Mouse (Mus musculus) megakaryocyte, adult 5-6 weeks (primary cell): ENCODE measurements around the gene Ppp1r37. TPM values are rescaled to one million over a fixed set of nuclear protein-coding genes. Genes with fewer than 3 reads are reported as not detected.

Experiments
- ATAC-seq: 2 replicates; pipeline ENCODE4 v1.8.0; 2016; ENCODE audit warnings: mild to moderate bottlenecking, inconsistent platforms; ENCODE audit not compliant: poor library complexity, severe bottlenecking
- total RNA-seq, 2 experiments: library from RNA; stranded (forward) in 1 of 2; stranded (reverse) in 1 of 2; fragments of 153-499, 151-499 nt in 1 of 2; fragments of 221-1000, 200-1000 nt in 1 of 2; gene quantifications; 2 replicates each; pipeline versions ENCODE4 v1.2.3 to v1.2.4; 2015 to 2017

Gene Ppp1r37
- total RNA-seq, 2 experiments from 2014 or later: 13.1 to 14.3 TPM

DNA sequence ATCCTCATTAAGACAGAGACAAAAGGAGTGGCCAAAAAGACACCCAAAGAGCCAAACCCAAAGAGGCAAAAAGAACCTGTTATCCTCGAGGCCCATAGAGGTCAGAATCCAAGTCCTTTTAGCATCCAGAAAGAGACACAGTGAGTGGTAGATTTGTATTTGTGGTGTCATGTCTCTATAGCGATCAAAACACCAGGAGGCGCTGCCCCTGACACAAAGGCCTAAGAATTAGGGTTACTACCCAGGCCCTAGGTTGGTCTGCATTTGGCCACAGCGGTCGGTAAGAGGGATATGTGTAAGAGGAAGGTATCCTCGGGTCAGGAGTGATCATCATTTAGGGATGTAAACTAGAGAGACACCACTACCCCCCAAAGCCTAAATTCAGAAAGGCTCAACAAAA, 56.5 kb downstream of the Ppp1r37 start:
- ATAC-seq: no peak

DNA sequence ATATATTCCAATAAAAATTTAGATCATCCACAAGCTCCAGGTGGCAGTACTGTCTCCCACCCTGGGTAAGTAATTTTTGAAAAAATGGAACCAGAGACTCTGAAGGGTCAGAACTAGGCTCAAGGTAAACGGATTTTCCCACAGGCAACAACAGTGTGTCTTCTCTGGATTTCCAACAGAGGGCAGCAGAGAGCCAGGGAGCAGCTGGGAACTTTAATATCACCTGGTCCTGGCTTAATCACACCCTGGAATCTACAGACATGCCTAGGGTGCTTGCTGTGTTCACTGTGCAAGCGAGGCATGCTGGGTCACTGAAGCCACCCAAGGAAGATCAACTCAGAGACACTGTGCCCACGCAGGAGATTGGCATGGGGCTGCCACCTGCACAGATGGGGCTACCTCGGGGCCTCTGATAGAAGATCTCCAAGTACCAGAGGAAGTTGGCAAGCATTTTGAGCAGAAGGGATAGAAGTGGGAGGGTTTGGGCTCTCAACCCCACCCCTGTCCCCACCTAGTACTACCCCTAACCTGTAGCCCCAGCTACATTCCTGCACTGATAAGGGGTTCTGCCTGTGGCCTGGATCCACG, 59.3 kb downstream of the Ppp1r37 start:
- no peak for ATAC-seq

DNA sequence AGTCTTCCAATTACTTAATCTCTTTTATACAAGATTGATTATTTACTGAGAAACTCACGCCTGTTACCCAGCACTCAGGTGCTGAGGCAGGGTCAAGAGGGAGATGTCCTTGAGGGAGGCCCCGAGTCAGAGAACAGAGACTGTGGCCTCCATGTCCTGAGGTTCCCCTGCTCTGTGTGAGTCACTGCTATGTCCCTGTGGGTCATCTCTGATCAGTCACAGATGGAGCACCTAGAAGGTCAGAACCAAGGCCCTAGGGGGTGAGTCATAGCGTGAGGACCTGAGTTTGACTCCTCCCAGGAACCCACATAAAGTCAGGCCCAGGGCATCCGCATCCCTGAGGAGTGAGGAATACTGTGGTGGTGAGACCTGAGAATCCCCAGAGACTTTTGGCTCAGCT, 61.2 kb downstream of the Ppp1r37 start:
- no peak for ATAC-seq

DNA sequence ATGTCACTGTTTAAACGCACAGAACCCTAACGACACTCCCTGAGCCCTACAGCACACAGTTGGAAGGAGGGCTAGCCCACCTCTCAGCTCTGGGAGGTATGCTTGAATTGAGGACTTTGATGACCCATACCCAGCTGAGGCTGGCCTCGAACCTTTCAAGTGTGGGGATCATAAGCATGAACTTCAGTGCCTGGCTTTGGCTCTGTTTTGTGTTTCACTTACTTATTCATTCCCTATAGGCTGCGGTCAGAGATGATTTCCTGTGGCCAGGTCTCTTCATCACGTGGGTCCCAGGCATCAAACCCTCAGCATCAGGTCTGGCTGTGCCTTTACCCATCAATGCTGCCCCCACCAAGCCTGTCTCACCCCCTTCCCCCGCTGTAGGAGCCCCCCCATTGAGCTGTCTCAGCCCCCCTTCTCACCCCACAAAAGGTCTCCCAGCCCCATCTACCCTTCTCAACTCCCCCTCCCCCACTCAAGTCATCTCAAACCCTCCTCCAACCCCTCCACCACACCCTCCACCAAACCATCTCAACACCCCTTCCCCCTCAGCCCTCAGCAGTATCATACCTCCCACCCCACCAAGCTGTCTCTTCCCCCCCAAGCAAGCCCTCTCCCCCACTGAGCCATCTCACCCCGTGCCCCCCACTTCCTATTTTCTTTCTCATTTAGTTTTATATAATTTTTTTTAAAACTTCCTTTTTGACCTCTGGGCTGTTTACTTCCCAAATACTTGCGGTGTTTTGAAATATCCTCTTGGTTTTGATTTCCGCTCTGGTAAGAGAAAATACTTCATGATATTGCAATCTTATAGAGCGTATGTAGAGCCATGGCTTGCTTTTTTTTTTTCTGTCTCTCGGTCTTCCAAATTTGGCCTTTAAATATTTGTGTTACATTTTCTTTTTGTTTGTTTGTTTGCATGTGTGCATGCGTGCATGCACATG, 62.2 kb downstream of the Ppp1r37 start:
- ATAC-seq: peak; percentile 41

DNA sequence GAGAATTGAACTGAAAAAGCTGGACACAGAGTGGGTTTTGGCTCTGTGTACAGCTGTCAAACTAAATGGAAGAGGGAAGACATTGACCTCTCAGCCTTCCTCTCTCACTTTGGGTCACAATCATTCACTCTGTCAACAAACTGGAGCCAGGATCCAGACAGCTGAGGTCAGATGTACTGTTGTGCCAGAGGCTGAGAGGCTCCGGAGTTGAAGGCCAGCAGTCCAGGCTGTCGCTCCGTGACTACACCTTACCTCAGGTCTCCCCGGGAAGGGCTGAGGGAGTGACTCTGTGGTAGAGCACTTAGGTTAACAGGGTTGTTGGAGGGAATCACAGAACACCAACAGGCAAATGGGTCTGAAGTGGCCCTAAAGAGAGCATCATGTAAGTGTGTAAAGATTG, 64.5 kb downstream of the Ppp1r37 start:
- ATAC-seq: no peak

DNA sequence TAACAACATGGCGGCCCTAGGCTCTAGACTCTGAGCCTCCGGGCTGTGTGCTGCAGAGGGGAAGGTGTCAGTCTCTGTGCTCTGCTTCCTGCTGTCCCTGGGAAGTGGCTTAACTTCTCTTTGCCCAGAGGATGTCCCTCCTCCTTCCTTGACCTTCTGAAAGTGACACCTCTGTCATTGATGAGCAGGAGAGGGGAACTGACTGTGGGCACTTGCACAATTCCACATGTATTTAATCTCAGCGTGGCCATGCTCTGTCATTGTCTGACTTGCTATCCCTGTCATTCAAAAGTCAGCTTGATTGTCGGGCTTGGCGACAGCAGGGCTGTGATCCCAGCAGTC, 66.7 kb downstream of the Ppp1r37 start:
- peak; percentile 72 for ATAC-seq

DNA sequence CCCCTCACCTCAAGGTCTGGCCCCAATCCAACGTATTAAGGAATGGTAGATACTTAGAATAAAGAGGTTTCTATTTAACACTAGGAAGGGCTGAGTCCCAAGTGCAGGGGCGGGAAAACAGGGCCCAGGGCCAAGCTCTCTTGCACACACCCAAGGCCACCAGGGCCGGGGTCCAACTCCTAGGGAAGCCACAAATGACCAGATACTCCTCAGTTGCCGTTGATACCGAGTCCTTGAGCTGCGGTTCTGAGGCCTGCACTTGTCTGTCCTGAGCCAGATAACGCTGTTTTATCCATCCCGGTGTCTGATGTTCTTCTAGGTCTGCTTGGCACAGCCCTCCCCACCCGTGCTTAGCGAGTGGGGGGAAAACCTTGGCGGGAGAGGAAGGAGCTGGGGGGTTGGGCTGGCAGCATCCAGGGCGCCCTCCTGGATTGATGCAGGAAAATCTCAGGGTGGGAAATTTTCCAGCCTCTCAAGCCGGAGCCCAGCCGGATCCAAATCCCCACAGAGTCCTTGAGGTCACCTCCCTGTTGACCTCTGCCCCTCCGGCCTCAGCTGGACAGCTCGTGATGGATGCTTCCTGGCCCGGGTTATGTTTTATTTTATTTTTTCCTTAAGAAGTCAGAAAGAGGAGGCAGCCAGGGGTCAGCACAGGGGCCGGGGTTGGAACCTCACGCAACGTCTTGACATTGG, 67.2 kb downstream of the Ppp1r37 start:
- ATAC-seq: no peak

DNA sequence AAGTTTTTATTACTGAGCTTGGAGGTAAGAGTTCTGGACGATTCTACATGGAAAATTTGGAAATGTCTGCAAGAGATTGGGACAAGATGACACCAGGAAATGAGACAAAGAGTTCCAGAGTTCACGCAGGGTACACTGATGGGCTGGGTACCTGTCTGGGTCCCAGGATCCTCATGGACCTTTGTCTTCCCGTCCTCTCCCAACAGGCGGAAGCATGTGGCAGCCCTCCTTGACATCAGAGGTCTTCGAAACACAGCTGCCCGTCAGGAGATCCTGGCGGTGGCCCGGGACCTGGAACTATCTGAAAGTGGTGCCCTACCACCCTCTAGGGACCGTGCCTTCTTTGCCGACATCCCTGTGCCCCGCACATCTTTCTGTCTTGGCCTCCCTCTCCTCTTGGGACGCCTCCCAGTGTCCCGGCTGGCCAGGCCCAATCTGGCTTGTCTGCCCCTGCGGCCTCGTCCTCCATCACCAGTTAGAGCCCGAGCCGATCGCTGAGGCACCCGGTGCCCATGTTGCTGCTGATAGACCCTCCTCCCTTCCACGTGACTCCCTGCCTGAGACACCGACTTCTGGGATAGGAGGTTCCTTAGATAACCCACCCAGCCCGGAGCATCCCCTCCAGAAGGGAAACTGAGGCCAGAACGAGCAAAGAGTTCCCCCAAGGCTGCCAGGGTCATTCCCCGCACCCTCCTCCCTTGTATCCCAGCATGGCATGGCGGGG, 68.0 kb downstream of the Ppp1r37 start:
- ATAC-seq: no peak

DNA sequence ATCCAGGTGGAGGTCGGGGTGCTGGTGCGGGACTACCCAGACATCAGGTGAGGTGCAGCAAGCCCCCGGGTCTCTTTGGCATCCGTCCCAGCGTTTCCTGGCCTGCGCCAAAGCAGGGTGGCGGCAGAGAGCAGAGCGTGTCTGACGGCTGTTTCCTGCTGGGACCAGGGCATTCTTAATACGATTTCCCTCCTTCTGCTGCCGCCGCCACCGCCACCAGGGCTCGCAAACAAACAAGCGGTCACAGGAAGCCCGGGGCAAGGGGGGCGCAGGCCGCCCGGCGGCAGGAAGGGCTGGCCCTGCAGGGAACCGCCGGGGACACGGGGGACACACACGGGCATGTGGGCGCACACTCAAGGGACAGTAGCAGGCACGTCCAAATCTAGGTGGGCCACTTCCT, 71.1 kb downstream of the Ppp1r37 start:
- peak; percentile 38 for ATAC-seq

DNA sequence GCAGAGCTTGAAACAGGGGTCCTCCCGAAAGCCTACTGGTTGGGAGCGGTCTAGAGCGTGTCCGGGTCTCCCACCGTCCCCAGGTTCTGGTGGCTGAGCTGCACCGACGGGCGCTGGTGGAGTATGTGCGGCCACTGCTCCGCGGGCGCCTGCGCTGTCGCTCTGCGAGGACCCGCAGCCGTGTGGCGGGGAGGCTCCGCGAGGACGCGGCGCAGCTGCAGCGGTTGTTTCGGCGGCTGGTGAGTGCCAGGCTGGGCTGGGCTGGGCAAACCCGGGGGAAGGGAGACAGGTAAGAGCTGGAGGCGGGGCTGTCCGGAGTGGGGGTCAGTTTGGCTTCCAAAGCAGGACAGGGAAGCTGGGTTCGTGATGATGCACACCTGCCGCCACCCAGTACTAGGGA, 73.4 kb downstream of the Ppp1r37 start:
- ATAC-seq: no peak

DNA sequence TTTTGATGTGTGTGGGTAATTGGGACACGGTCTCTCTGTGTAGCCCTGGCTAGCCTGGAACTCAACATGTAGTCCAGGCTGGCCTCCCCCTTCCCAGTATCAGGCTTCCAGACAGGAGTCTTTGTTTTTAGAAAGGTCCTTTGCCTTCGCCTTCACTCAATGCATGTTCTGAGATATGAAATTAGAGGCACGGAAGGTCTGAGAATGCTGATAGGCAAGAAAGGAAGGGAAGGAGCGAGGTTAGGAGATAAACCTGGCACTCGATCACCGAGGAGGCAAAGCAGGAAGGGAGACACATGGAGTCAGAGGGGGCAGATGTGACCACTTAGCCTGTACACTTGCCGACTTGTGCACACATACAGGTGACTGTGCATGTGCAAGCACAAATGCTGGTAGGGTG, 76.3 kb downstream of the Ppp1r37 start:
- no peak for ATAC-seq

DNA sequence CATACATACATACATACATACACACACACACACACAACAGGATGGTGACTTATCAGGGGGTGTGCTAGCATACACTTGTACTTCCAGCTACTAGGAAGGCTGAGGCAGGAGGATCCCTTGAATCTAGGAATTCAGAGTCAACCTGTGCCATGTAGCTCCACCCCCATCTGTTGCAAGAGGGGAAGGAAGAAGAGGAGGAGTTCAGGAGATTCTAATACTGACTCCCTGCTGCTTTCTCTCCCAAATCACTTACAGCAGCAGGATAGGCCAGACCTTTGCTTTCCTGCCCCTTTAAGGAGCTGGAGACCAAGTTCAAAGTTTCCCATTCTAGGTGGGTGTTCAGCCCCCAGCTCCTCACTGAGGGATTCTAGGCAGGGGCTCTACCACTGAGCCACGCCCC, 77.4 kb downstream of the Ppp1r37 start:
- ATAC-seq: no peak

DNA sequence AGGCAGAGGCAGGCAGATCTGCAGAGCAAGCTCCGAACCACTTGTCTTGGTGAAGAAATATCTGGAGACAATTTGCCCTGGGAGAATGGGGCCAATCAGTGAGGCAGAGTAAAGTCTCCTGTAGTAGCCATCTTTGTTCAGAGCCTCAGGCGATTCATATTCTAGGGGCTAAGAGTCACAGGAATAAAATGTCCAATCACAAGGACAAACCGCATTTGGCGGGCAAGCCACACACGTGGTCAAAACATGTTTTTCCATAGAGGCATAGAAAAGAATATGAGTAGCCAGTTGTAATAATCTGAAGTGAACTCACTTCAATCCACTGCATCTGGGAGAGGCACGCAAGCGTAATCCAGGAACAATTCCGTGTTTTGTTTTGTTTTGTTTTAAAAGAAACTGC, 79.6 kb downstream of the Ppp1r37 start:
- ATAC-seq: no peak

Other genes starting within 250 kb of the Ppp1r37 start
- 18.9 and 26.4 TPM in 2 replicates for gene Ercc1, start 218.3 kb downstream of the Ppp1r37 start, total RNA-seq (2015)
- gene Ercc1, start 218.3 kb downstream of the Ppp1r37 start, total RNA-seq (2017): 17.5 and 21.4 TPM in 2 replicates
- gene Cd3eap, start 203.6 kb downstream of the Ppp1r37 start, total RNA-seq (2015): 3.4 TPM in 2 replicates
- gene Cd3eap, start 203.6 kb downstream of the Ppp1r37 start, total RNA-seq (2017): 9.0 and 11.5 TPM in 2 replicates
- gene Ppp1r13l, start 203.3 kb downstream of the Ppp1r37 start, total RNA-seq (2015): 4.1 and 4.2 TPM in 2 replicates
- 0.45 TPM in 1 of 2 replicates, not detected in the other for gene Ppp1r13l, start 203.3 kb downstream of the Ppp1r37 start, total RNA-seq (2017)
- 4.9 and 5.7 TPM in 2 replicates for gene Ercc2, start 181.1 kb downstream of the Ppp1r37 start, total RNA-seq (2015)
- 12.6 and 19.2 TPM in 2 replicates for gene Ercc2, start 181.1 kb downstream of the Ppp1r37 start, total RNA-seq (2017)
- 0.09 TPM in 1 of 2 replicates, not detected in the other for gene Klc3, start 159.0 kb downstream of the Ppp1r37 start, total RNA-seq (2015)
- not detected in 2 replicates for gene Klc3, start 159.0 kb downstream of the Ppp1r37 start, total RNA-seq (2017)
- gene Ckm, start 158.3 kb downstream of the Ppp1r37 start, total RNA-seq (2015): 0.14 and 0.18 TPM in 2 replicates
- gene Ckm, start 158.3 kb downstream of the Ppp1r37 start, total RNA-seq (2017): 0.26 and 0.45 TPM in 2 replicates
- 11.4 and 14.7 TPM in 2 replicates for gene Mark4, start 104.3 kb downstream of the Ppp1r37 start, total RNA-seq (2015)
- gene Mark4, start 104.3 kb downstream of the Ppp1r37 start, total RNA-seq (2017): 6.4 and 9.4 TPM in 2 replicates
- gene Exoc3l2, start 99.7 kb downstream of the Ppp1r37 start, total RNA-seq (2015): 0.09 and 0.14 TPM in 2 replicates
- 0.28 and 0.62 TPM in 2 replicates for gene Exoc3l2, start 99.7 kb downstream of the Ppp1r37 start, total RNA-seq (2017)
- 3.9 and 6.2 TPM in 2 replicates for gene Bloc1s3, start 54.7 kb downstream of the Ppp1r37 start, total RNA-seq (2015)
- 2.7 and 4.0 TPM in 2 replicates for gene Bloc1s3, start 54.7 kb downstream of the Ppp1r37 start, total RNA-seq (2017)
- gene Trappc6a, start 54.7 kb downstream of the Ppp1r37 start, total RNA-seq (2015): 27.1 and 32.1 TPM in 2 replicates
- gene Trappc6a, start 54.7 kb downstream of the Ppp1r37 start, total RNA-seq (2017): 15.3 and 18.0 TPM in 2 replicates
- 0.23 TPM in 1 of 2 replicates, not detected in the other for gene Nkpd1, start 45.2 kb downstream of the Ppp1r37 start, total RNA-seq (2015)
- not detected in 2 replicates for gene Nkpd1, start 45.2 kb downstream of the Ppp1r37 start, total RNA-seq (2017)
- gene Zfp296, start 14.2 kb upstream of the Ppp1r37 start, total RNA-seq (2015): 4.5 and 5.4 TPM in 2 replicates
- gene Zfp296, start 14.2 kb upstream of the Ppp1r37 start, total RNA-seq (2017): 3.2 and 4.8 TPM in 2 replicates
- gene Gemin7, start 14.5 kb upstream of the Ppp1r37 start, total RNA-seq (2015): 78.2 and 107 TPM in 2 replicates
- 39.9 and 49.3 TPM in 2 replicates for gene Gemin7, start 14.5 kb upstream of the Ppp1r37 start, total RNA-seq (2017)
- 15.8 and 23.4 TPM in 2 replicates for gene Clasrp, start 41.4 kb upstream of the Ppp1r37 start, total RNA-seq (2015)
- 28.8 and 32.6 TPM in 2 replicates for gene Clasrp, start 41.4 kb upstream of the Ppp1r37 start, total RNA-seq (2017)
- 8.3 and 8.6 TPM in 2 replicates for gene Relb, start 66.4 kb upstream of the Ppp1r37 start, total RNA-seq (2015)
- gene Relb, start 66.4 kb upstream of the Ppp1r37 start, total RNA-seq (2017): 9.3 and 10.3 TPM in 2 replicates
- gene Clptm1, start 102.0 kb upstream of the Ppp1r37 start, total RNA-seq (2015): 56.6 and 62.8 TPM in 2 replicates
- gene Clptm1, start 102.0 kb upstream of the Ppp1r37 start, total RNA-seq (2017): 33.2 and 37.8 TPM in 2 replicates
- gene Apoc2, start 114.9 kb upstream of the Ppp1r37 start, total RNA-seq (2015): 90.8 and 107 TPM in 2 replicates
- gene Apoc2, start 114.9 kb upstream of the Ppp1r37 start, total RNA-seq (2017): 79.2 and 97.6 TPM in 2 replicates
- not detected in 2 replicates for gene Gm44805, start 118.3 kb upstream of the Ppp1r37 start, total RNA-seq (2015)
- not detected in 2 replicates for gene Gm44805, start 118.3 kb upstream of the Ppp1r37 start, total RNA-seq (2017)
- gene Apoc4, start 118.4 kb upstream of the Ppp1r37 start, total RNA-seq (2015): not detected in 2 replicates
- 0.04 TPM in 1 of 2 replicates, not detected in the other for gene Apoc4, start 118.4 kb upstream of the Ppp1r37 start, total RNA-seq (2017)
- 3.8 and 7.8 TPM in 2 replicates for gene Apoc1, start 129.6 kb upstream of the Ppp1r37 start, total RNA-seq (2015)
- gene Apoc1, start 129.6 kb upstream of the Ppp1r37 start, total RNA-seq (2017): 4.2 and 15.8 TPM in 2 replicates
- 104 and 106 TPM in 2 replicates for gene Apoe, start 136.1 kb upstream of the Ppp1r37 start, total RNA-seq (2015)
- gene Apoe, start 136.1 kb upstream of the Ppp1r37 start, total RNA-seq (2017): 609 and 642 TPM in 2 replicates
- gene Tomm40, start 152.4 kb upstream of the Ppp1r37 start, total RNA-seq (2015): 17.0 and 19.6 TPM in 2 replicates
- 8.6 and 12.6 TPM in 2 replicates for gene Tomm40, start 152.4 kb upstream of the Ppp1r37 start, total RNA-seq (2017)
- gene Nectin2, start 187.4 kb upstream of the Ppp1r37 start, total RNA-seq (2015): 0.51 and 0.78 TPM in 2 replicates
- 0.37 and 0.66 TPM in 2 replicates for gene Nectin2, start 187.4 kb upstream of the Ppp1r37 start, total RNA-seq (2017)
- not detected in 2 replicates for gene Bcam, start 207.9 kb upstream of the Ppp1r37 start, total RNA-seq (2015)
- gene Bcam, start 207.9 kb upstream of the Ppp1r37 start, total RNA-seq (2017): 0.29 TPM in 1 of 2 replicates, not detected in the other
- gene Cblc, start 233.7 kb upstream of the Ppp1r37 start, total RNA-seq (2015): not detected in 2 replicates
- gene Cblc, start 233.7 kb upstream of the Ppp1r37 start, total RNA-seq (2017): not detected in 2 replicates